Mouse (Mus musculus) G1E (cell line): ENCODE measurements around the gene Spata48. TPM values are rescaled to one million over a fixed set of nuclear protein-coding genes. Genes with fewer than 3 reads are reported as not detected.

ENCODE experiments used
- ATAC-seq: 2 replicates; pipeline ENCODE4 v1.8.0; 2016; ENCODE audit warnings: mild to moderate bottlenecking; ENCODE audit not compliant: insufficient number of reproducible peaks, poor library complexity, low FRiP score, severe bottlenecking; ENCODE audit errors: extremely low read depth
- DNase-seq: peaks from one replicate; pipeline ENCODE4 v3.0.0; 2012; ENCODE audit warnings: low spot score
- H3K27me3 ChIP-seq: 2 replicates; pipeline ENCODE4 v1.6.1; 2012; ENCODE audit warnings: mild to moderate bottlenecking, low read length, inconsistent platforms; ENCODE audit not compliant: insufficient read depth
- H3K36me3 ChIP-seq: replicated peaks from 2 replicates; pipeline ENCODE3; 2012; ENCODE audit warnings: mild to moderate bottlenecking, inconsistent platforms
- H3K4me1 ChIP-seq: 2 replicates; pipeline ENCODE4 v1.6.1; 2012; ENCODE audit warnings: low read depth, low read length, inconsistent platforms, mixed read lengths; ENCODE audit not compliant: insufficient read depth
- H3K4me3 ChIP-seq: 2 replicates; pipeline ENCODE4 v1.5.1; 2012; ENCODE audit warnings: low read depth, mild to moderate bottlenecking, inconsistent platforms, low read length, moderate library complexity, mixed read lengths
- H3K9me3 ChIP-seq: replicated peaks from 2 replicates; pipeline ENCODE4 v1.6.1; 2012; ENCODE audit warnings: inconsistent platforms
- CTCF ChIP-seq: IDR thresholded peaks from 2 replicates; pipeline ENCODE4 v1.5.1; 2012; ENCODE audit warnings: low read depth, low read length, inconsistent platforms, mixed read lengths
- GATA1 ChIP-seq: IDR thresholded peaks from 2 replicates; pipeline ENCODE4 v1.6.1; 2012; ENCODE audit warnings: borderline replicate concordance, low read length, inconsistent platforms, mixed read lengths
- GATA2 ChIP-seq: IDR thresholded peaks from 2 replicates; pipeline ENCODE4 v1.6.1; 2012; ENCODE audit warnings: low read depth, low read length, inconsistent platforms, borderline replicate concordance
- POLR2AphosphoS5 ChIP-seq: IDR thresholded peaks from 2 replicates; pipeline ENCODE4 v1.6.1; 2012; ENCODE audit warnings: low read depth, low read length, inconsistent platforms; ENCODE audit not compliant: insufficient replicate concordance
- TAL1 ChIP-seq: conservative IDR thresholded peaks from 2 replicates; pipeline ENCODE4 v1.6.1; 2012; ENCODE audit warnings: low read depth, low read length, inconsistent platforms, mixed read lengths
- polyA plus RNA-seq: library from polyadenylated mRNA; stranded (reverse); fragments of >175 nt; gene quantifications from 2 replicates; pipeline ENCODE4 v1.2.3, GENCODE M21; 2012
- total RNA-seq, 2 experiments: library from RNA; stranded (forward) in 1 of 2; stranded (reverse) in 1 of 2; fragments of 200-1000 nt in 1 of 2; fragments of >200 nt in 1 of 2; fragmentation: Nextera tagmentation in 1 of 2; gene quantifications; 2 replicates each; pipeline ENCODE4 v1.2.3; 2014 to 2017

Spata48 gene
- total and polyA plus RNA-seq, 3 experiments: 1.6 to 2.7 (median 1.7) TPM

- no peak overlapping the region for H3K4me3 ChIP-seq
- no peak for ATAC-seq
- H3K4me1 ChIP-seq: no peaks in the 10 kb centered on the region
- no peaks in the 10 kb centered on the region for H3K36me3 ChIP-seq
- H3K27me3 ChIP-seq: peaks cover 6% of the 10 kb centered on the region
- no peak for DNase-seq
- H3K9me3 ChIP-seq: no peaks in the 10 kb centered on the region
- TF ChIP-seq POLR2AphosphoS5 (no peak), GATA1 (no peak), TAL1 (no peak), GATA2 (no peak), CTCF (no peak)
Measured at GRCm38 (mm10) chr11:11528760-11529159, 66.9 kb downstream of the Spata48 start.

DNA sequence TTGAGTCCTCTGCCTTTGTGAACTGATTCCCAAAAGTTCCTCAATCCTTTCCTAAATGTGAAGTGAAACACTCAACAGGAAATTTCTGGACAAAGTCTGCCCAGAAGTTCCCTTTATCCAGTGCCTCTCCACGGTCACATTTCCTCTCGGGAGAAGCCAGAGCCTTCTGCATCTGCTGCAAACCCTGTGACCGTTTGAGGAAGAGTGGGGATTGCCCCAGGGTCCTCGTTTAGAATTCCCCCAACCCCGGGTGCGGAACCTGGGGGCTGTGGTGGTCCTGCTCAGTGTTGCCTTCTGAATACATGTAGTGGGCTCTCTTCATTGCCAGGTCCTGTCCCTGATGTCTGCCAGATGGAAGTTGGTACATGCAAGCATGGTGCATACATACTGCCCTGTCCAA lies 67.3 kb downstream of the Spata48 start:
- Histone ChIP-seq H3K27me3 (peaks cover 6% of the 10 kb centered on the region), H3K36me3 (no peaks in the 10 kb centered on the region), H3K4me1 (no peaks in the 10 kb centered on the region), H3K9me3 (no peaks in the 10 kb centered on the region), H3K4me3 (no peak overlapping the region)
- no peak for DNase-seq
- TF ChIP-seq GATA1 (no peak), POLR2AphosphoS5 (no peak), TAL1 (no peak), CTCF (no peak), GATA2 (no peak)
- ATAC-seq: no peak

GRCm38 (mm10) chr11:11530126-11530525 lies 68.2 kb downstream of the Spata48 start:
- no peak for DNase-seq
- Histone ChIP-seq H3K9me3 (no peaks in the 10 kb centered on the region), H3K4me3 (no peak overlapping the region), H3K36me3 (no peaks in the 10 kb centered on the region), H3K27me3 (peaks cover 6% of the 10 kb centered on the region), H3K4me1 (no peaks in the 10 kb centered on the region)
- no peak for ATAC-seq
- no peak for TF ChIP-seq GATA1
- TF ChIP-seq GATA2: no peak
- TF ChIP-seq CTCF: no peak
- no peak for TF ChIP-seq POLR2AphosphoS5
- no peak for TF ChIP-seq TAL1

DNA sequence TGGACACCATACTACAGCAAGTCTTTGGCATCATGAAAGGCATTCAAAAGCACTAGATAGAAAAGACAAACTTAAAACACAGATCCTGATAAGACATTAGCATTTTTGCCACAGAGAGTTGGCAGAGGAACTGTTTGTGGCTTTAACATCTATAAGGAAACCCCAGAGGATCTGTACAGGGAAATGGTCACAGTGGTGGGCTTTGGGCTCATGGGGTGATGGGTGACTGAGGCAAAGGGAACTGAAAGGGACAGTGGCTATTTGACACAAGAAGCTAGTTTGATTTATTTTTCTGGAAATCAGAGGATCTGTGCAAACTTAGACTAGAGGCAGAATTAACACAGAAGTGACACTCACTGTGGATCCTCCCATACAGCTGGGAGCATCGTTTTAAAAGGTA lies 74.4 kb downstream of the Spata48 start:
- no peak for TF ChIP-seq POLR2AphosphoS5
- TF ChIP-seq CTCF: no peak
- TF ChIP-seq TAL1: no peak
- TF ChIP-seq GATA2: no peak
- TF ChIP-seq GATA1: no peak
- peaks cover 9% of the 10 kb centered on the region; the same call in 1 of the 2 replicates for H3K27me3 ChIP-seq
- H3K4me3 ChIP-seq: no peak overlapping the region
- H3K36me3 ChIP-seq: no peaks in the 10 kb centered on the region
- DNase-seq (no peak), ATAC-seq (no peak)
- no peaks in the 10 kb centered on the region for H3K9me3 ChIP-seq
- 0 out of 2 replicates have a peak, but pooled peaks cover 2% of the 10 kb centered on the region for H3K4me1 ChIP-seq

DNA sequence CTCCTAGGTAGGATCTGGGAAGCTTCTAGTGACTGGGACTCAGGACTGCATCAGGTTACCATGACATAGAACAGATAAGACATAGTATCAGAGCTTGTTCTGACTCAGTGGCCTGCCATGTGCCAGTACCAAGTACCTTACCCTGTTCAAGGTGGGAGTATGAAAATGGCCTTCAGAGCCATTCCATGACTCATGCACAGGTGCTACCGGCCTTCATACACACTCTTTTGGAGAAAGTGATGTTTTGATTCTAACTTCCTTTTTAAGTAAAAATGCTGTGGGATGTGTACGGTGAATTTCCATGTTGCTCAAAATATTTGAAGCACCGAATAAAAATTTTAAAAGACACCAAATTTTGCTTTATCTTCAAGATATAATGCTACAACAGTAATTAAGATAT lies 84.1 kb downstream of the Spata48 start:
- no peak overlapping the region for H3K4me3 ChIP-seq
- no peak for DNase-seq
- peaks cover 5% of the 10 kb centered on the region for H3K27me3 ChIP-seq
- no peaks in the 10 kb centered on the region for H3K36me3 ChIP-seq
- TF ChIP-seq GATA1 (no peak), TAL1 (no peak)
- no peak for ATAC-seq
- peaks cover 2% of the 10 kb centered on the region for H3K4me1 ChIP-seq
- H3K9me3 ChIP-seq: no peaks in the 10 kb centered on the region

DNA sequence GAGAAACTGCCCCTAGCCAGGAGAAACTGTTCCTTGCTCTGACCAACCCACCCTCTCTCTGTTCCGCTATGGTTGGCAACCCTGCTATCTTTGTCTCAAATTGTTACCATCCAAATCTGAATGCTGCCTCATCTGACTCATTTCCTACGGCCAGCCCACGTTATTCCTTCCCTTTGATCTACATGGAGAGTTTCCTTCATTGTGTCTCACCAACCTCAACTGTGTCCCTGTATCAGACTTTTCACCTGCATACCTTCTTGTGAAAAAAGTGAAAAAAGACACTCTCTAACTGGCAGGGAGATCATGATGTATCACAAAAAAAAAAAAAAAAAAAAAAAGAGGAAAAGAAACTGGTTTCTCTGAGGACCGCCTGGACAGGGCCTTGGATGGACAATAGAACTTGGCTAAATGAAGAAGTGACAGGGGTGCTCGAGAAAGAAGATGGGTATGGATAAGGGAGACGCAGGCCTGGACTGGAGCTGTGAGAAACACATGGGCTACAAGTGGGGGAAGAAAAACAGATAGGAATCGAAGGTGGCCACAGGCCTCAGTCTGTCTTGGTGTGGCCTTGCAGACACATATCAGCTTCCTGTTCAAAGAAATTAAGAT lies 85.1 kb downstream of the Spata48 start:
- H3K4me1 ChIP-seq: peaks cover 2% of the 10 kb centered on the region
- H3K9me3 ChIP-seq: no peaks in the 10 kb centered on the region
- ATAC-seq (no peak), DNase-seq (no peak)
- H3K27me3 ChIP-seq: no peaks in the 10 kb centered on the region; the same call in none of the 2 replicates
- no peak for TF ChIP-seq GATA1
- TF ChIP-seq TAL1: no peak
- no peak for TF ChIP-seq GATA2
- TF ChIP-seq CTCF: no peak
- H3K36me3 ChIP-seq: no peaks in the 10 kb centered on the region
- no peak overlapping the region for H3K4me3 ChIP-seq
